Mouse (Mus musculus) forebrain, postnatal 0 days (tissue): Measurements from ENCODE around the gene Plcb1. TPM values are rescaled to one million over a fixed set of nuclear protein-coding genes. Genes with fewer than 3 reads are reported as not detected.

Source experiments
- ATAC-seq: fragments of 200-750 bp; cut with Nextera tagmentation; 2 replicates; pipeline ENCODE4 v1.8.0; 2017; ENCODE audit warnings: mild to moderate bottlenecking, moderate library complexity
- DNase-seq: peaks from one replicate; pipeline ENCODE4 v3.0.0-alpha.2; 2015
- H3K27ac ChIP-seq: fragments of 300-500 bp; sonication (generic); 2 replicates; pipeline ENCODE4 v1.5.1; 2014; ENCODE audit warnings: low read depth, mild to moderate bottlenecking, antibody characterized with exemption, low read length, moderate library complexity, mixed read lengths
- H3K27me3 ChIP-seq: fragments of 300-500 bp; sonication (generic); 2 replicates; pipeline ENCODE4 v1.6.1; 2014; ENCODE audit warnings: mild to moderate bottlenecking, low read length, mixed read lengths; ENCODE audit not compliant: insufficient read depth
- H3K36me3 ChIP-seq: fragments of 300-500 bp; sonication (generic); 2 replicates; pipeline ENCODE4 v1.6.1; 2014; ENCODE audit warnings: mild to moderate bottlenecking, moderate library complexity; ENCODE audit not compliant: insufficient read depth
- H3K4me1 ChIP-seq: fragments of 300-500 bp; sonication (generic); 2 replicates; pipeline ENCODE4 v1.6.1; 2014; ENCODE audit warnings: antibody characterized with exemption; ENCODE audit not compliant: insufficient read depth
- H3K4me2 ChIP-seq: fragments of 300-500 bp; sonication (generic); 2 replicates; pipeline ENCODE4 v1.6.1; 2014; ENCODE audit warnings: low read depth, mild to moderate bottlenecking, moderate library complexity
- H3K4me3 ChIP-seq: fragments of 300-500 bp; sonication (generic); 2 replicates; pipeline ENCODE4 v1.5.1; 2014; ENCODE audit warnings: low read depth, low read length, mixed read lengths
- H3K9ac ChIP-seq: fragments of 300-500 bp; sonication (generic); 2 replicates; pipeline ENCODE4 v1.6.1; 2014; ENCODE audit warnings: mild to moderate bottlenecking
- H3K9me3 ChIP-seq: fragments of 300-500 bp; sonication (generic); 2 replicates; pipeline ENCODE4 v1.6.1; 2016; ENCODE audit warnings: low read length
- CTCF ChIP-seq: sonication (generic); IDR thresholded peaks from 2 replicates; pipeline ENCODE4 v1.5.1; 2016; ENCODE audit warnings: antibody characterized with exemption, control low read depth, low read depth
- WGBS: fragments of 180-500 bp; shearing (Covaris S2); extraction: QIAGEN DNeasy Blood & Tissue Kit; methylation state at CpG from one replicate; pipeline ENCODE4 v1.1.7; 2014; 5-methylcytosine and 5-hydroxymethylcytosine counted together
- polyA plus RNA-seq: library from polyadenylated mRNA; unstranded; fragments of >200 nt; fragmentation: Nextera tagmentation; extraction: Ambion mirVana; gene quantifications from 2 replicates; pipeline ENCODE4 v1.2.1, GENCODE M21; 2015
- total RNA-seq: library from RNA; depleted of rRNA; stranded (reverse); fragments of >200 nt; gene quantifications from 2 replicates; pipeline ENCODE4 v1.2.3, GENCODE M21; 2014

Plcb1 gene
- total and polyA plus RNA-seq, 2 experiments from 2014 or later, result 37.7 to 61.8 TPM

GRCm38 (mm10) chr2:135381396-135381795 lies 595.5 kb downstream of the Plcb1 start:
- no peaks in the 10 kb centered on the region for H3K9me3 ChIP-seq
- 67% methylated on average over 1 of the region's 1 CpGs for WGBS
- H3K4me1 ChIP-seq, result 0 out of 2 replicates have a peak, but pooled peaks cover 5% of the 10 kb centered on the region
- no peak for DNase-seq
- no peaks in the 10 kb centered on the region for H3K27me3 ChIP-seq
- no peak for TF ChIP-seq CTCF
- no peak for ATAC-seq
- H3K27ac ChIP-seq, result no peak overlapping the region
- no peak overlapping the region for H3K4me2 ChIP-seq
- H3K9ac ChIP-seq, result no peak overlapping the region
- no peak overlapping the region for H3K4me3 ChIP-seq
- 0 out of 2 replicates have a peak, but pooled peaks cover 3% of the 10 kb centered on the region for H3K36me3 ChIP-seq

- peak; percentile 11 for DNase-seq
- Histone ChIP-seq H3K9me3 (no peaks in the 10 kb centered on the region), H3K4me1 (no peaks in the 10 kb centered on the region), H3K9ac (no peak overlapping the region), H3K4me3 (no peak overlapping the region), H3K27ac (no peak overlapping the region), H3K27me3 (no peaks in the 10 kb centered on the region), H3K36me3 (peaks cover 10% of the 10 kb centered on the region; the same call in 1 of the 2 replicates), H3K4me2 (no peak overlapping the region)
- WGBS, result 57% methylated on average over 9 of the region's 9 CpGs
- ATAC-seq, result no peak
- TF ChIP-seq CTCF, result peak; percentile 60
These were observed 602.1 kb downstream of the Plcb1 start for GRCm38 (mm10) chr2:135387990-135388389.

DNA sequence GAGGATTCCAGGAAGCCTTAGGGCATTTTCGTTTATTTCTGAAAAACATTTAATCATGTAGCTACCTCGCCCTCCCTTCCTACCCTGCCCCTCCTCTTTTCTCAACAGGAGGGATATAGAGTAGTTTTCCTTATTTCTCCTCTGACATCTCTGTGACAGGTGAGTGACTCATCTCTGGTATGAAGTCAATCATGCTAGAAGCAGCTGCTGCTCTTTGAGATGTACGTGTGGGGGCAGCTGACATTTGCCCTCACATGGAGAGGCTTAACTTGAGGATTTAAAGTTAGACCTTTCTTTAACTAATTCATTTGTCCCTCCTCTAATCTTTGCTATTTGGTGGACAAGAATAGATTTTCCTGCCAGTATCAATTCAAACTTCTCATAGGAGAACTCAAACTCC lies 608.8 kb downstream of the Plcb1 start:
- H3K27ac ChIP-seq, result no peak overlapping the region
- no peaks in the 10 kb centered on the region for H3K4me1 ChIP-seq
- H3K4me3 ChIP-seq, result no peak overlapping the region
- DNase-seq (no peak), ATAC-seq (no peak)
- H3K4me2 ChIP-seq, result no peak overlapping the region
- H3K27me3 ChIP-seq, result no peaks in the 10 kb centered on the region
- TF ChIP-seq CTCF, result no peak
- no peaks in the 10 kb centered on the region for H3K9me3 ChIP-seq
- 0 out of 2 replicates have a peak, but pooled peaks cover 3% of the 10 kb centered on the region for H3K36me3 ChIP-seq
- WGBS, result 80% methylated on average over 3 of the region's 3 CpGs
- no peak overlapping the region for H3K9ac ChIP-seq

DNA sequence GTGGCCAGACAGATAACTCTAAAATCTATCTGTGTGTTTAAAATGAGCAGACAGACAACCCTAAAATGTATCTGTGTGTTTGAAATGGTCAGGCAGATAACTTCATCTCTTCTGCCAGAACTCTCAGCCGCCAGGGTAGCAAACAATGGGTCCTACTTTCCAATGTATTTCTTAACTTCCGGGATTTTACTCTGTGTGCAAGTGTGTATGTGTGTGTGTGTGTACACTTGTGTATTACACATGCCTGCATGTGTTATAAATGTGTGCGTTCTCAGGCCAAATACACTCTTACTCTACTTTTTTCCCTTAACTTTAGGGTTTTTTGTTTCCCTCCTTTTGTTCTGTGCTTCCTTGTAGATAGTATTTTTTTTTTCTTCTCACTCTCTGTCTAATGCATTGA lies 610.5 kb downstream of the Plcb1 start:
- no peaks in the 10 kb centered on the region for H3K27me3 ChIP-seq
- ATAC-seq (no peak), DNase-seq (no peak)
- no peaks in the 10 kb centered on the region for H3K9me3 ChIP-seq
- H3K4me2 ChIP-seq, result no peak overlapping the region
- WGBS, result 88% methylated on average over 3 of the region's 3 CpGs
- H3K9ac ChIP-seq, result no peak overlapping the region
- H3K4me3 ChIP-seq, result no peak overlapping the region
- H3K36me3 ChIP-seq, result 0 out of 2 replicates have a peak, but pooled peaks cover 3% of the 10 kb centered on the region
- H3K27ac ChIP-seq, result no peak overlapping the region
- TF ChIP-seq CTCF, result no peak
- H3K4me1 ChIP-seq, result no peaks in the 10 kb centered on the region

DNA sequence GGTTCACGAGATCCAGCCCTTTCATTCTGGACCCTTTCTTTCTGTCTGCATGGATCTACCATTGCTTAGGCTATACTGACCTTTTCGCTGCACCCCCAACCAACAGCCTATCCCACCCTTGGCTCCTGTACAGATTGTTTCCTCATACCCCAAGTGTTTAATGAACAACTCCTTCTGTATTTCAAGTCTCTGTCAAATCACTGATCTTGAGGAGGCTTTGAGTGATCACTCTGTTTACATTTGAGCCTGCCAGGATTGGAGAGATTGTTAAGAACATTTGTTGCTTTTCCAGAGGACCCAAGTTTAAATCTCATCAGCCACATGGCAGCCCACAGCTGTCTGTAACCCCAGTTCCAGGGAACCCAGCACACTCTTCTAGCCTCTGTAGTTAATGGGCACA lies 612.1 kb downstream of the Plcb1 start:
- Histone ChIP-seq H3K27me3 (no peaks in the 10 kb centered on the region), H3K4me2 (no peak overlapping the region), H3K4me3 (no peak overlapping the region), H3K36me3 (no peaks in the 10 kb centered on the region), H3K27ac (no peak overlapping the region), H3K9me3 (no peaks in the 10 kb centered on the region), H3K4me1 (no peaks in the 10 kb centered on the region), H3K9ac (no peak overlapping the region)
- DNase-seq (no peak), ATAC-seq (no peak)
- 85% methylated on average over 2 of the region's 2 CpGs for WGBS
- TF ChIP-seq CTCF, result no peak

DNA sequence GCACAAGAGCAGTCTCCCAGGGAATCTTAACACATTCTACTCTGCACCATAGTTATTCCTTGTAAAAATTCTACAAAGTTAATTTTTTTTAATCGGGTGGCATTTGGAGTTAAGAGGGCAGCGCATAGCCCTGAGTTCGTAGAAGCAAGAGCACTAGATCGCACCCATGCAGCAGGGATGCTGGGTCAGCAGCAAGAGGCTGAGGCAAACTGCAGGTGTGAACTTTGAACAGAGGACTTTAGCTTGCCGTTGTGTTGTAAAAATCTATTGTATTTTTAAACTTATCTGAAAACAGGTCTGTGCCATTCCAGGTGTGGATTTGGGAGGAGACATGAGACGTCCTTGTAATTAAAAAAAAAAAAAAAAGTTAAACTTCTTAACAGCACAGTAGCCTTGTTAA lies 613.9 kb downstream of the Plcb1 start:
- WGBS, result 89% methylated on average over 6 of the region's 6 CpGs
- Histone ChIP-seq H3K4me2 (no peak overlapping the region), H3K4me1 (no peaks in the 10 kb centered on the region), H3K27me3 (no peaks in the 10 kb centered on the region), H3K4me3 (no peak overlapping the region), H3K9me3 (no peaks in the 10 kb centered on the region), H3K27ac (no peak overlapping the region), H3K36me3 (no peaks in the 10 kb centered on the region), H3K9ac (no peak overlapping the region)
- TF ChIP-seq CTCF, result no peak
- ATAC-seq (no peak), DNase-seq (no peak)

DNA sequence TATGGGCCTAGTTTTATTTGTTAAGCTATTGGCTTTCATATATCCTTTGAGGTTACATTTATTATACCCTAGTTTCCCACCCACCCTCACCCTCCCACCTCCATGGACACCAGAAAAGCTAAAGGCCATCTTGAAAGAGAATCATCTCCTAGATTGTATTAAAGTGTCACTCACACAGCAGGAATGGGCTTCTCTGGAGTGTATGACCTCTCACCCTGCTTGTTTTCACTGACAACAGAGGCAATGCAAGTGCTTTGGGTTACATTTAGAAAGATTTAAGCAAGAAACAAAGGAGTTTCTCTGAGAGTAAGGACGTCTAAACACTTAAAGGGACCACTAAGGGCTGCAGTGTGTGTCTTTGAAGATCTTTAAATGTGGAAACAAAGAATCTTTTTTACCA lies 617.0 kb downstream of the Plcb1 start:
- WGBS, result 11% methylated on average over 1 of the region's 1 CpGs
- Histone ChIP-seq H3K4me3 (no peak overlapping the region), H3K9ac (no peak overlapping the region), H3K4me2 (no peak overlapping the region), H3K36me3 (no peaks in the 10 kb centered on the region), H3K27me3 (no peaks in the 10 kb centered on the region), H3K9me3 (no peaks in the 10 kb centered on the region), H3K27ac (no peak overlapping the region), H3K4me1 (no peaks in the 10 kb centered on the region)
- no peak for DNase-seq
- ATAC-seq, result no peak
- no peak for TF ChIP-seq CTCF

DNA sequence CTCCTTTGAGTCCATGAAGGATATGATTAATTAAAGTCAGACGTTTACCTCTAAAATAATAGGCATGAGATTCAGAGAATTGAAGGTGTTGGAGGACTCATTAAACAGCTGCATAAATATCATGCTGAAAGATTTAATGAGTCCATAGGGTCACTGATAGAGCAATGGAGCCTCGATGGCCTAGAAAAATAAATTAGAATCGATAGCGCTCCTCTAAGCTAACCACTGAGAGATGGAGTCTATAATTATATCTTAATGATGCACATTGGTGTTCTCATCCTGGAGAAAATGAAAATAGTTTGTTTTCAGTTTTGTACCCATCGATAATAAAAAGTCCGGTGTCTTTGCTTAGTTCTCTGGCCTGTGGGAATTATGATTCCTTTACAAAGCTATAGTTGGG lies 617.5 kb downstream of the Plcb1 start:
- Histone ChIP-seq H3K27ac (no peak overlapping the region), H3K36me3 (no peaks in the 10 kb centered on the region), H3K4me1 (no peaks in the 10 kb centered on the region), H3K4me3 (no peak overlapping the region), H3K4me2 (no peak overlapping the region), H3K9me3 (no peaks in the 10 kb centered on the region), H3K27me3 (no peaks in the 10 kb centered on the region), H3K9ac (no peak overlapping the region)
- no peak for ATAC-seq
- TF ChIP-seq CTCF, result no peak
- 49% methylated on average over 6 of the region's 6 CpGs for WGBS
- DNase-seq, result no peak
